Mouse (Mus musculus) adrenal gland, adult 8-10 months (tissue): Measurements from ENCODE around the gene Trpm2. TPM values are rescaled to one million over a fixed set of nuclear protein-coding genes. Genes with fewer than 3 reads are reported as not detected.
"Not testable (repeated sequence)": the region's sequence is repeated elsewhere in the genome, so short reads cannot be mapped to it uniquely, and the experiment has no call there.

Source experiments
- DNase-seq: peaks from one replicate; pipeline ENCODE4 v3.0.0; 2022
- total RNA-seq, 4 experiments: library from RNA; stranded (reverse); gene quantifications; 2 replicates each; pipeline ENCODE4 v1.2.4; 2022

Gene Trpm2
- 10 to 100 TPM in 2 of 4 experiments, 1 to 10 TPM in 2; 2.2 to 10.4 (median 7.6) TPM for total RNA-seq

GRCm38 (mm10) chr10:77970481-77970880 is at the start of gene Trpm2:
Gene Trpm2 (minus strand): TSS chr10:77970563.
- DNase-seq: no peak

GRCm38 (mm10) chr10:78019984-78020383 is 49.6 kb upstream of the Trpm2 start:
- DNase-seq: not testable (repeated sequence)

GRCm38 (mm10) chr10:78019291-78019690 is 48.9 kb upstream of the Trpm2 start:
- DNase-seq: no peak

GRCm38 (mm10) chr10:78018797-78019203 is 48.4 kb upstream of the Trpm2 start:
- DNase-seq: peak; percentile 58

GRCm38 (mm10) chr10:78016366-78016765 is 46.0 kb upstream of the Trpm2 start:
- no peak for DNase-seq

GRCm38 (mm10) chr10:78015489-78015888 is 45.1 kb upstream of the Trpm2 start:
- no peak for DNase-seq

- DNase-seq: peak; percentile 35
Measured at GRCm38 (mm10) chr10:78012661-78013495, 42.5 kb upstream of the Trpm2 start.

- DNase-seq: not testable (repeated sequence)
Measured at GRCm38 (mm10) chr10:78011116-78011515, 40.8 kb upstream of the Trpm2 start.

GRCm38 (mm10) chr10:78010335-78010734 is 40.0 kb upstream of the Trpm2 start:
- DNase-seq: no peak

GRCm38 (mm10) chr10:78009945-78010293 is 39.6 kb upstream of the Trpm2 start, which contains the start of gene Pfkl:
Gene Pfkl (minus strand): TSS chr10:78010083.
- DNase-seq: no peak

- peak; percentile 93 for DNase-seq
Measured at GRCm38 (mm10) chr10:78009184-78009944, 39.0 kb upstream of the Trpm2 start.

GRCm38 (mm10) chr10:78008169-78008568 is 37.8 kb upstream of the Trpm2 start:
- DNase-seq: no peak

- no peak for DNase-seq
Measured at GRCm38 (mm10) chr10:78007203-78007602, 36.8 kb upstream of the Trpm2 start.

GRCm38 (mm10) chr10:78005791-78006438 is 35.6 kb upstream of the Trpm2 start:
- DNase-seq: no peak

- DNase-seq: no peak
Measured at GRCm38 (mm10) chr10:78004479-78005100, 34.2 kb upstream of the Trpm2 start.

- DNase-seq: no peak
Measured at GRCm38 (mm10) chr10:78002316-78002715, 32.0 kb upstream of the Trpm2 start.

GRCm38 (mm10) chr10:78001796-78002195 is 31.4 kb upstream of the Trpm2 start:
- DNase-seq: no peak

GRCm38 (mm10) chr10:78000200-78000599 is 29.8 kb upstream of the Trpm2 start:
- no peak for DNase-seq

- DNase-seq: no peak
Measured at GRCm38 (mm10) chr10:77995639-77996038, 25.3 kb upstream of the Trpm2 start.

GRCm38 (mm10) chr10:77985775-77986174 is 15.4 kb upstream of the Trpm2 start:
- DNase-seq: no peak

- peak; percentile 47 for DNase-seq
Measured at GRCm38 (mm10) chr10:77984660-77985059, 14.3 kb upstream of the Trpm2 start.
